Mouse (Mus musculus): ENCODE data around the gene Tbxas1. TPM values are rescaled to one million over a fixed set of nuclear protein-coding genes. Genes with fewer than 3 reads are reported as not detected.

Gene Tbxas1
- polyA plus RNA-seq, 1 experiment from 2014 or later = 2.5 TPM

GRCm38 (mm10) chr6:38983060-38983459 is 107.9 kb downstream of the Tbxas1 start:
- no peak for DNase-seq (ENCODE audit: low spot score)

GRCm38 (mm10) chr6:38984626-38985025 is 109.4 kb downstream of the Tbxas1 start:
- DNase-seq (ENCODE audit: low spot score) = no peak

GRCm38 (mm10) chr6:38986641-38987040 is 111.4 kb downstream of the Tbxas1 start:
- no peak for DNase-seq (ENCODE audit: low spot score)

- no peak for DNase-seq (ENCODE audit: low spot score)
Observed at GRCm38 (mm10) chr6:38992016-38992415, 116.8 kb downstream of the Tbxas1 start.

DNA sequence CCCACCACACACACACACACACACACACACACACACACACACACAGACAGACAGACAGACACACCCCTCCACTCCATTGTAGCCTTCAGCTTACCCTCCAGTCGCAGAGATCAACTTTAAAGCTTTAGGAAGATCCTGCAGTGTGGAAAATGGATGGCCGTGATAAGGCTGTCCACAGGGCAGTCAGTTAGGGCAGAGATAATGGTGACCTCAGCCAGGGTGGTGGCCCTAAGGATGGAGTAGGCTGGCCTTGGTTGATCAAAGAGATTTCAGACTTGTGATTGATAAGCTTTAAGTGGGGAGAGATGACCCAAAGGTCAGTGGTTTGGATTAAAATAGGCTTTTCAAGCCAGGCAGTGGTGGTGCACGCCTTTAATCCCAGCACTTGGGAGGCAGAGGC is 120.6 kb downstream of the Tbxas1 start:
- no peak for DNase-seq (ENCODE audit: low spot score)

DNA sequence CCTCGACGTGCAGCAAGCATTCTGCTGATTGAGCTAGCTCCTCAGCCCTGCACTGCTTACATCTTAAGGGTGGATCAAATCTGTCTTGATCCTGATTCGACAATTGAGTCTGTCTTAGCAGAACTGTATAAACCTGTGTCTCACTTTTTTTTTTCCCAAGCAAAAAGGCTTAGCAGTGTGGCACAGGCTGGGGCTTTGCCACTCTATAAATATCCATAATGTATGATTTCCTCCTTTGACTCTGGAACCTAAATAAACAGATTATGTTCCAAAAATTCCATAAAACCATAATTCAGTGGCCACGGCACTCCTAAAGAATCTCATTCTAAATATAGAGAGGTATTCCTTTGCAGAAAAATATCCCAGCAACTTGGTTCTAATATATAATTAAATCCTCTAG is 122.6 kb downstream of the Tbxas1 start:
- no peak for DNase-seq (ENCODE audit: low spot score)

DNA sequence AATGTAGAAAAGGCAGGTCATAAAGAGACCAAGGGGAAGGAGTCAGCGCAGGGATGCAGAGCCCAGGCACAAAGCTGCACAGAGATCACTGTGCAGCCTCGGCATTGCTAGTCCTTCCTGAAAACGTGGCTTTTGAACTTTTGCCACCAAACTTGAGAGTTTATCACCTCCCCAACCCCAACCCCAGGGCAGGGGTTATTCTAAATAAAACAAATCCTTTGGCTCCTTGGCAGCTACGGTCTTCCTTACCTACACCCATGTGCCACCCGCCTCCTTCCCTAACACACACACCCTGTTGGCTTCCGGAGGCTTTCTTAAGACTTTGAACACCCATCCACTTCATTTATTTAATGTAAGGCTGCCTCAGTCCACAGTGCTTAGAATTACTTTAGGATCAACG is 127.9 kb downstream of the Tbxas1 start:
- no peak for DNase-seq (ENCODE audit: low spot score)

GRCm38 (mm10) chr6:39004003-39004473 is 128.8 kb downstream of the Tbxas1 start:
- DNase-seq (ENCODE audit: low spot score) = no peak

GRCm38 (mm10) chr6:39005267-39005944 is 130.2 kb downstream of the Tbxas1 start:
- DNase-seq (ENCODE audit: low spot score) = no peak

DNA sequence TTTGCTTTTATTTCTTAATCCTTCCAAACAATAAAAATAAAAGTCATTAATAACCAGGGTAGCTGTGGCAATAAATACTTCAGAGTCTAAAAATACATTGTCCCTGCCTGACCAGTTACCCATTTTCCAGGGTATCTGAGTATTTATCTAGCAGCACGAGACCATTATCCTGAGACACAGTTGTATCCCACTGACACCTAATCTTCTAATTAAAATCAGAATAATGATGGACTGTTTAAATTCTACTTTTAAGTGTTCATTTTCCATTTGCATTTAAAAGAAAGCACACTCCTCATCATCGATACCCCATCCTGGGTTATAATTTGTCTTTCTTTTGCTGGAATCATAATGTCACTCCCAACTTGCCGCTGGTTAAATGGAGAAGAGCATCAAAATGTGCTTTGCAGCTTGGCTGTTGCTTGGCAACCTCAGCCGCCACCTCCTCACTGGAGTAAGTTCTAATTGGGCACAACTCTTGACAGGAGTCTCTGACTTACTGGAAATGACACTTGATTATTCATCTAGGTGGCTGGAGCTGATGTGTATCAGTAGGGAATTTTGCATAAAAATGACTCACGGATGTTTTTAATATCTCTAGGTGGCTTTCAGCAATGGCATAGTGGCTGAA is 130.9 kb downstream of the Tbxas1 start:
- no peak for DNase-seq (ENCODE audit: low spot score)

DNA sequence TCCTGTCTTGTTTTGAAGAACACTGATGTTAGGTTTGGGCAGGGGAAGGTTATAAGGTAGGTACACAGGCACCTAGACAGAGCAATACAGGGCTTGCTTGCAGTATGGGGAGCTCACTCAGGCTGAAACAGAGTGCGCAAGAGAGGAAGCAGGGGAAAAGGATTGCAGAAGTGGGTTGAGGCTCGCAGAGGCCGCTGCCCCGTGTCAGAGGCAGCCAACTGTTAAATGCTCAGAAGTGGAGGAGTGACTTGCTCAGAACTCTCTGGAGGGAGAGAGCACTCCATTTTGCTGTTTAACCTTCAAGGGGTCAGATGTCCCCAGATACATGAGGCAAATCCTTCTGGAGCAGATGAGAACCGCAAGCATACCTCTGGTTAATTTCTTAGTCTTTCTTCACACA is 132.0 kb downstream of the Tbxas1 start:
- no peak for DNase-seq (ENCODE audit: low spot score)

GRCm38 (mm10) chr6:39008116-39008515 is 132.9 kb downstream of the Tbxas1 start:
- DNase-seq (ENCODE audit: low spot score) = no peak

DNA sequence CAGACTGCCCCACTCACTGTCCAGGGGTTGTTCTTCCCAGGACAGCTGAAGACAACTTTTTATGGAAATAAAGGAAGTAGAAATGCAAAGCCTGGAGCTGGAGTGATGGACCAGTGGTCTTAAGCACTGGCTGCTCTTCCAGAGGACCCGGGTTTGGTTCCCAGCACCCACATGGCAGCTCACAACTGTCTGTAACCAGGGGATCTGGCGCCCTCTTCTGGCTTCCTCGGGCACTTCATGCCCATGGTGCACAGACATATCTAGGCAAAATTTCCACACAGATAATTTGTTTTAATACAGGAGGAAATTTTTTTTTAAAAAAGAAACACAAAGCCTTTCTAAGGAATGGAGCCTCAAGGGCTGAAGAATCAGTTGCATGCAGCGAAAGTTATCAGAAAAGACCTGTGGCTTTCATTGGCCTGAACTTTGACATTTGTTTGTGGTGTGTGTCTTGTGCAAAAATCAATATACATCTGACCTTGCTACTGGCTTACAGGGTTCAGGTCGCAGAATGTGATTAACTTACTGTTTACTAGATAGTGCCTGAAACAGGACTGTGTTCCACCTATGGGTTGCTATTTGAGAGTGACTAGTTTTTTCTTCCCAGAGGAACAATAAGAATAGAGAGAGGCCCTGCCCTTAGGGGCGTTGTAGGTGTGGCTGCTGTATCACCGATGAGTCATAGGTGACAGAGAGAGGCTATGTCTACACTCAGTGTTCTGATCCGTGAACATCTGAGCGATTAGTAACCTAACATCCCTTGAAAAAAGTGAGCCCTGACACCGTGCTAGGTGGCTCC is 138.0 kb downstream of the Tbxas1 start:
- no peak for DNase-seq (ENCODE audit: low spot score)

DNA sequence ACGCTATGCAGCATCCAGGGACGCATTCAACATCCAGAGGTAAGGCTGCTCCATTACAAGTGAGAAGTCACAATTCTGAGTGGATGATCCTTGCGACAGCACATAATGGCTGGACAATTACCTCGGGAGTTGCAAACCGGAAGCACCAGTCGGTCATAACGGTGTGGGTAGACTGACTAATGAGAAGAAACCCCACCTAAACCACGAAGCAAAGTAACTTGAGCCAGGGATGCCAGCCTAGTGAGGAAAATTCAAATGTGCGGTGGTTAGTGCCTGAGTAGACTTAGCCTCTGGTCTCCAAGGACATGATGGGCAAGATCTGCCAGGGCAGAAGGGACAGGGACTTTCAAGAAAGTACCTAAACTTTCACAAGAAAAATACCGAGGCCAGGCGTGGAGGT is 142.7 kb downstream of the Tbxas1 start:
- DNase-seq (ENCODE audit: low spot score) = no peak

DNA sequence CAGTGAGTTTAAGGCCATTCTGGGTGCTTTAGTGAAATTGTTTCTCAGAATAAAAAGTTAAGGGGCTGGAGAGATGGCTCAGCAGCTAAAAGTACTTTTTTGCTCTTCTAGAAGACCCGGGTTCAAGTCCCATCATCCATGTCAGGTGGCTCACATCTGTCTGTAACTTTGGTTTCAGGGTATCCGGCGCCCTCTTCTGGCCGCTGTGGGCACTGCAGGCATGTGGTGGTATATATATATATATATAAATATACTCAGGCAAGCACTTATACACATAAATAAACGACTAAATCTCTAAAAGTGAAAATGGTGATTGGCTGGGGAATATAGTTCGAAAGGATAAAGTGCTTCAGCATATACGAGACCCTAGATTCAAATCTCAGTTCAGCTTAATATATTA is 143.6 kb downstream of the Tbxas1 start:
- DNase-seq (ENCODE audit: low spot score) = no peak

GRCm38 (mm10) chr6:39019219-39019618 is 144.0 kb downstream of the Tbxas1 start:
- DNase-seq (ENCODE audit: low spot score) = no peak

GRCm38 (mm10) chr6:39021909-39022308 is 146.7 kb downstream of the Tbxas1 start:
- no peak for DNase-seq (ENCODE audit: low spot score)

GRCm38 (mm10) chr6:39022461-39023181 is 147.4 kb downstream of the Tbxas1 start:
- DNase-seq (ENCODE audit: low spot score) = no peak

DNA sequence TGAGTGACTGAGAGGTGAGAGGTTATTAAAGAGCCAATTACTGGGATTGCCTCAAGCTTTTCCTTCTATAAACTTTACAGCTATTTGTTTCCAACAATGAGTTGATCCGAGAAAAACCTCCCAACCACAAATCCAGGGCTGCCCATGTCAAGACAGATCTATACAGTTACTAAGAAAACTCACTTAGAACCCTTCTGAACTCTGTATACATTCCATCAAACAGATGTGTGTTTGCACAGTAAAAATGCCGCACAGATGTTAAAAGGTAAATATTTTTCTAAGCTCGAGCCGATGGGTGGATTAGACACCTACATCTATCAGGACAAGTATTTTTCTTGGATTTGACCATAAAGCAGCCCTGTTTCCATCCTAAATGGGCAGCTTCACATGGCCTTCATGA is 149.4 kb downstream of the Tbxas1 start:
- DNase-seq (ENCODE audit: low spot score) = no peak

GRCm38 (mm10) chr6:39025038-39025437 is 149.8 kb downstream of the Tbxas1 start:
- no peak for DNase-seq (ENCODE audit: low spot score)

GRCm38 (mm10) chr6:39030714-39031113 is 155.5 kb downstream of the Tbxas1 start:
- DNase-seq (ENCODE audit: low spot score) = no peak

DNA sequence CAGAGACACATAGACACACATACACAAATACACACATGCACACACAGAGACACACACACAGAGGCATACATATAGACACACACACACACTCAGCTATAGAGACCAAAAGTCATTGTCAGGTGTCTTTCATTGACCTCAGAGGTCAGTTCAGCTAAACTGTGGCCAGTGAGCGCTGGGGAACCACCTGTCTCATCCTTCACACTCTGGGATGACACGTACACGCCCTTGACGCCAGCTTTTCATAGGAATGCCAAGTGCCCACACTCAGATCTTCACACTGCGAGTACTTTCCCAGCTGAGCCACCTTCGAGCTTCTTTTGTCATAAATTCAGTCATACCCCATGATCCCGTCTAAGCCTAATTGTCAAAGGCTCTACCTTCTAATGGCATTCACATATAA is 158.5 kb downstream of the Tbxas1 start:
- DNase-seq (ENCODE audit: low spot score) = no peak

Measured in thymus, postnatal 0 days (tissue).